Mouse (Mus musculus) c-Kit-positive CD71-positive TER-119-negative erythroid progenitor cells, embryonic 14.5 days (primary cell): Measurements from ENCODE around the gene Bmp4.

Experiments
- DNase-seq: peaks from one replicate; pipeline ENCODE4 v3.0.0-alpha.2; 2013; ENCODE audit warnings: low read depth

Bmp4 gene

GRCm38 (mm10) chr14:46390249-46390775, at the start of gene Bmp4:
Gene Bmp4 (minus strand): TSS chr14:46390669.
- no peak for DNase-seq

- DNase-seq = no peak
Measured at GRCm38 (mm10) chr14:46439461-46440048, 49.1 kb upstream of the Bmp4 start.

- no peak for DNase-seq
Measured at GRCm38 (mm10) chr14:46436471-46437090, 46.1 kb upstream of the Bmp4 start.

GRCm38 (mm10) chr14:46430231-46430630, 39.8 kb upstream of the Bmp4 start:
- no peak for DNase-seq

- DNase-seq = no peak
Measured at GRCm38 (mm10) chr14:46427251-46427650, 36.8 kb upstream of the Bmp4 start.

GRCm38 (mm10) chr14:46421823-46422222, 31.4 kb upstream of the Bmp4 start:
- DNase-seq = no peak

- DNase-seq = no peak
Measured at GRCm38 (mm10) chr14:46419269-46419668, 28.8 kb upstream of the Bmp4 start.

GRCm38 (mm10) chr14:46418371-46419097, 28.1 kb upstream of the Bmp4 start:
- no peak for DNase-seq

- DNase-seq = no peak
Measured at GRCm38 (mm10) chr14:46412497-46413000, 22.1 kb upstream of the Bmp4 start.

GRCm38 (mm10) chr14:46410557-46411120, 20.2 kb upstream of the Bmp4 start:
- no peak for DNase-seq

GRCm38 (mm10) chr14:46409016-46409415, 18.5 kb upstream of the Bmp4 start:
- DNase-seq = no peak

GRCm38 (mm10) chr14:46408319-46408718, 17.9 kb upstream of the Bmp4 start:
- DNase-seq = no peak

GRCm38 (mm10) chr14:46399925-46400324, 9.5 kb upstream of the Bmp4 start:
- no peak for DNase-seq

- DNase-seq = no peak
Measured at GRCm38 (mm10) chr14:46398091-46398695, 7.7 kb upstream of the Bmp4 start.

GRCm38 (mm10) chr14:46391621-46392170, 1.2 kb upstream of the Bmp4 start:
- no peak for DNase-seq

- no peak for DNase-seq
Measured at GRCm38 (mm10) chr14:46389438-46390248, 826 bp downstream of the Bmp4 start.

GRCm38 (mm10) chr14:46388636-46389035, 1.8 kb downstream of the Bmp4 start:
- DNase-seq = no peak

GRCm38 (mm10) chr14:46387821-46388481, 2.5 kb downstream of the Bmp4 start:
- DNase-seq = no peak

GRCm38 (mm10) chr14:46387357-46387671, 3.2 kb downstream of the Bmp4 start:
- no peak for DNase-seq
